Mouse (Mus musculus) embryo, embryonic 9.5 days (tissue): Measurements from ENCODE around the gene Gtpbp4.
"Not testable (repeated sequence)": the region's sequence is repeated elsewhere in the genome, so short reads cannot be mapped to it uniquely, and the experiment has no call there.

Source experiments
- DNase-seq: peaks from one replicate; pipeline ENCODE4 v3.0.0-alpha.2; 2017; ENCODE audit errors: extremely low spot score

The Gtpbp4 gene

GRCm38 (mm10) chr13:8972369-8972768 is 23.5 kb downstream of the Gtpbp4 start:
- DNase-seq, result no peak

GRCm38 (mm10) chr13:8967742-8968141 is 28.1 kb downstream of the Gtpbp4 start:
- DNase-seq, result no peak

GRCm38 (mm10) chr13:8965224-8965623 is 30.7 kb downstream of the Gtpbp4 start:
- DNase-seq, result no peak

GRCm38 (mm10) chr13:8962266-8962665 is 33.6 kb downstream of the Gtpbp4 start:
- DNase-seq, result not testable (repeated sequence)

GRCm38 (mm10) chr13:8961128-8961888 is 34.6 kb downstream of the Gtpbp4 start:
- DNase-seq, result not testable (repeated sequence)

GRCm38 (mm10) chr13:8959554-8959953 is 36.3 kb downstream of the Gtpbp4 start:
- not testable (repeated sequence) for DNase-seq

- not testable (repeated sequence) for DNase-seq
These were observed 36.8 kb downstream of the Gtpbp4 start for GRCm38 (mm10) chr13:8959058-8959457.

GRCm38 (mm10) chr13:8956873-8957272 is 39.0 kb downstream of the Gtpbp4 start:
- DNase-seq, result not testable (repeated sequence)

GRCm38 (mm10) chr13:8955127-8955526 is 40.8 kb downstream of the Gtpbp4 start:
- not testable (repeated sequence) for DNase-seq

GRCm38 (mm10) chr13:8952563-8952962 is 43.3 kb downstream of the Gtpbp4 start, which contains the start of gene Idi2:
Gene Idi2, plus strand, starts transcription at chr13:8952863.
- not testable (repeated sequence) for DNase-seq

- not testable (repeated sequence) for DNase-seq
These were observed 47.8 kb downstream of the Gtpbp4 start, which contains the start of gene Gm9745 for GRCm38 (mm10) chr13:8948131-8948530. Gene Gm9745, minus strand, starts transcription at chr13:8948231.

GRCm38 (mm10) chr13:8943828-8944227 is 52.1 kb downstream of the Gtpbp4 start:
- not testable (repeated sequence) for DNase-seq

- not testable (repeated sequence) for DNase-seq
These were observed 54.2 kb downstream of the Gtpbp4 start for GRCm38 (mm10) chr13:8941701-8942100.

- DNase-seq, result not testable (repeated sequence)
These were observed 54.8 kb downstream of the Gtpbp4 start for GRCm38 (mm10) chr13:8941110-8941509.

- not testable (repeated sequence) for DNase-seq
These were observed 58.2 kb downstream of the Gtpbp4 start for GRCm38 (mm10) chr13:8937611-8938140.

GRCm38 (mm10) chr13:8933499-8933898 is 62.4 kb downstream of the Gtpbp4 start:
- DNase-seq, result no peak
